Mouse (Mus musculus): ENCODE measurements around the gene Gm11027. TPM values are rescaled to one million over a fixed set of nuclear protein-coding genes. Genes with fewer than 3 reads are reported as not detected.

The Gm11027 gene
- polyA plus RNA-seq, 1 experiment: not detected

DNA sequence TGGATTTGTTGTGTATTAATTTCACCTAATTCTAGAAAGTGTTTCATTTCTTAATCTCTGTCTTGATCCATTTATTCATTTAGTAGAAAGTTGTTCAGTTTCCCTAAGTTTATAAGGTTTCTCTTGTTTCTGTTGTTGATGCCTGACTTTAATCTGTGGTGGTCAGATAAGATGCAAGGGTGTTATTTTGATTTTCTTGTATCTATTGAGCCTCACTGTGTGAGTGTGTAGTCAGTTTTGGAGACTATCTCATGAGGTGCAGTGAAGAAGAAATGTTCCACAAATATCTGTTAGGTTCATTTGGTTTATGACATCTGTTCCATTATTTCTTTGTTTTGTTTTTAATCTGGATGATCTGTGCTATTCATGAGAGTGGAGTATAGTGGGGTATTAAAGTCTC lies 27.0 kb downstream of the Gm11027 start:
- Histone ChIP-seq H3ac (ENCODE audit: control insufficient read depth, insufficient read length) (no peak overlapping the region), H3K27me3 (ENCODE audit: control insufficient read depth, insufficient read depth, insufficient read length) (no peaks in the 10 kb centered on the region), H3K36me3 (ENCODE audit: control insufficient read depth, insufficient read depth) (peaks cover 4% of the 10 kb centered on the region), H3K79me2 (ENCODE audit: control insufficient read depth, insufficient read depth) (peaks cover 64% of the 10 kb centered on the region), H3K4me2 (ENCODE audit: low read depth) (no peak overlapping the region), H3K4me3 (no peak overlapping the region)
- TF ChIP-seq USF1 (IDR thresholded peaks at IDR 0.05; ENCODE audit: low read depth) (no peak), MYOD1 (IDR thresholded peaks at IDR 0.05; ENCODE audit: control insufficient read depth in 1 of 3, insufficient read length in 2 of 3, low read depth in 2 of 3) (no peak), POLR2AphosphoS2 (IDR thresholded peaks at IDR 0.05; ENCODE audit: insufficient read length, low read depth) (no peak), POLR2A (IDR thresholded peaks at IDR 0.05; ENCODE audit: insufficient read length, low read depth) (no peak), E2F4 (IDR thresholded peaks at IDR 0.05; ENCODE audit: insufficient read depth) (no peak), MAX (IDR thresholded peaks at IDR 0.05; ENCODE audit: low read depth) (no peak), TCF3 (IDR thresholded peaks at IDR 0.05; ENCODE audit: insufficient read length, low read depth) (no peak), SRF (IDR thresholded peaks at IDR 0.05; ENCODE audit: control insufficient read depth, insufficient read length, low read depth) (no peak), CEBPB (IDR thresholded peaks at IDR 0.05; ENCODE audit: insufficient read depth, poor library complexity, severe bottlenecking) (no peak), TCF12 (IDR thresholded peaks at IDR 0.05; ENCODE audit: insufficient read depth, poor library complexity, severe bottlenecking) (no peak), REST (IDR thresholded peaks at IDR 0.05; ENCODE audit: insufficient read depth, insufficient read length) (no peak), MYOG (IDR thresholded peaks at IDR 0.05; ENCODE audit: control insufficient read depth in 1 of 3, insufficient read depth in 1 of 3, insufficient read length in 2 of 3, low read depth in 2 of 3) (no peak)

DNA sequence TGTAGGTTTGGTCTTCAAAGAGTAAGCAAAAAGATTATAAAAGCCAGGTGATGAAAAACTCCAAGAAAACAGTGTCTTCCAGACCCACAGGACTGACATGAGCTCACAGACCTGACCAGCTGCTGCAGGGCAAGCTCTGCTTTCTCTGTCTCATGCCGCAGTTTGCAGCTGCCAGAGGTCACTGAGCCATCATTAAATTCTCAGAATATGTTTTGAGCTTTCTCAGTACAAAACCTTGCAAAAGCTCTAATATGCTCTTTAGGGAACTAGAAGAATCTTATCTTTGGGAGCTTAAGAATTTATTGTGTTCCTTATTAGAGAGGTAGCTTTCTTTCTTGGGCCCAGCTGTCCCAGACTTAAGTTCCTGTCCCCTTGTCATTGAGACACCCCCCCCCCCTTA lies 30.9 kb downstream of the Gm11027 start:
- Histone ChIP-seq H3K79me2 (ENCODE audit: control insufficient read depth, insufficient read depth) (peaks cover 66% of the 10 kb centered on the region), H3K36me3 (ENCODE audit: control insufficient read depth, insufficient read depth) (no peaks in the 10 kb centered on the region), H3ac (ENCODE audit: control insufficient read depth, insufficient read length) (no peak overlapping the region), H3K27me3 (ENCODE audit: control insufficient read depth, insufficient read depth, insufficient read length) (no peaks in the 10 kb centered on the region), H3K4me3 (no peak overlapping the region), H3K4me2 (ENCODE audit: low read depth) (peak overlapping the region; percentile 64)
- TF ChIP-seq POLR2AphosphoS2 (IDR thresholded peaks at IDR 0.05; ENCODE audit: insufficient read length, low read depth): no peak
- TF ChIP-seq SRF (IDR thresholded peaks at IDR 0.05; ENCODE audit: control insufficient read depth, insufficient read length, low read depth): no peak
- peak; percentile 95 for TF ChIP-seq TCF12 (IDR thresholded peaks at IDR 0.05; ENCODE audit: insufficient read depth, poor library complexity, severe bottlenecking)
- TF ChIP-seq E2F4 (IDR thresholded peaks at IDR 0.05; ENCODE audit: insufficient read depth): no peak
- no peak for TF ChIP-seq CEBPB (IDR thresholded peaks at IDR 0.05; ENCODE audit: insufficient read depth, poor library complexity, severe bottlenecking)
- TF ChIP-seq USF1 (IDR thresholded peaks at IDR 0.05; ENCODE audit: low read depth): no peak
- TF ChIP-seq TCF3 (IDR thresholded peaks at IDR 0.05; ENCODE audit: insufficient read length, low read depth): peak; percentile 78
- TF ChIP-seq REST (IDR thresholded peaks at IDR 0.05; ENCODE audit: insufficient read depth, insufficient read length): no peak
- TF ChIP-seq MYOG (IDR thresholded peaks at IDR 0.05; ENCODE audit: control insufficient read depth in 1 of 3, insufficient read depth in 1 of 3, insufficient read length in 2 of 3, low read depth in 2 of 3): peak; percentile 68 to 98 (median 92)
- peak; percentile 90 to 92 (median 91) for TF ChIP-seq MYOD1 (IDR thresholded peaks at IDR 0.05; ENCODE audit: control insufficient read depth in 1 of 3, insufficient read length in 2 of 3, low read depth in 2 of 3)
- no peak for TF ChIP-seq POLR2A (IDR thresholded peaks at IDR 0.05; ENCODE audit: insufficient read length, low read depth)
- no peak for TF ChIP-seq MAX (IDR thresholded peaks at IDR 0.05; ENCODE audit: low read depth)

DNA sequence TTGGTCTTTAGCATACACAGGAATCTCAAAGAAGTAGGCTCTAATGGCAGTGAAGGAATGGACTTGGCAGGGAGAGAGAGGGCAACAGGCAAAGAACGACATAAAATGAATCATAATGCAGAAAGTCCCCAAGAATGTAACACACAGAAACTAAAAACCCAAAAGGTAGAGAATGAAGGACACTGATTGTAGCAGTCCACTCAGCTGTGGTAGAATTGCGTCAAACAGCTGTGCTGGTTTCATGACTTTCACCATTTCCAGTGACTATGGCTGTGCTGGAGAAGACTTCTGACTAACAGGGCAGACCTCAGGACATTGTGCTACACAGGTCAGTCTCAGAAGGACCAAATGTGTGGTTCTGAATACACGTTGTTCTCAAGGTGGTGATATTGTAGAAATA lies 32.7 kb downstream of the Gm11027 start:
- Histone ChIP-seq H3K4me3 (no peak overlapping the region), H3K36me3 (ENCODE audit: control insufficient read depth, insufficient read depth) (no peaks in the 10 kb centered on the region), H3K79me2 (ENCODE audit: control insufficient read depth, insufficient read depth) (peaks cover 61% of the 10 kb centered on the region), H3K27me3 (ENCODE audit: control insufficient read depth, insufficient read depth, insufficient read length) (no peaks in the 10 kb centered on the region), H3K4me2 (ENCODE audit: low read depth) (peak overlapping the region; percentile 12), H3ac (ENCODE audit: control insufficient read depth, insufficient read length) (no peak overlapping the region)
- TF ChIP-seq REST (IDR thresholded peaks at IDR 0.05; ENCODE audit: insufficient read depth, insufficient read length): no peak
- no peak for TF ChIP-seq MYOG (IDR thresholded peaks at IDR 0.05; ENCODE audit: control insufficient read depth in 1 of 3, insufficient read depth in 1 of 3, insufficient read length in 2 of 3, low read depth in 2 of 3)
- no peak for TF ChIP-seq POLR2A (IDR thresholded peaks at IDR 0.05; ENCODE audit: insufficient read length, low read depth)
- TF ChIP-seq POLR2AphosphoS2 (IDR thresholded peaks at IDR 0.05; ENCODE audit: insufficient read length, low read depth): no peak
- TF ChIP-seq MYOD1 (IDR thresholded peaks at IDR 0.05; ENCODE audit: control insufficient read depth in 1 of 3, insufficient read length in 2 of 3, low read depth in 2 of 3): peak in 1 of 3 experiments; percentile 20
- no peak for TF ChIP-seq TCF3 (IDR thresholded peaks at IDR 0.05; ENCODE audit: insufficient read length, low read depth)
- no peak for TF ChIP-seq TCF12 (IDR thresholded peaks at IDR 0.05; ENCODE audit: insufficient read depth, poor library complexity, severe bottlenecking)
- TF ChIP-seq SRF (IDR thresholded peaks at IDR 0.05; ENCODE audit: control insufficient read depth, insufficient read length, low read depth): no peak
- TF ChIP-seq CEBPB (IDR thresholded peaks at IDR 0.05; ENCODE audit: insufficient read depth, poor library complexity, severe bottlenecking): 0 out of 2 replicates have a peak, but pooled peaks have one; percentile 50
- TF ChIP-seq USF1 (IDR thresholded peaks at IDR 0.05; ENCODE audit: low read depth): no peak
- no peak for TF ChIP-seq MAX (IDR thresholded peaks at IDR 0.05; ENCODE audit: low read depth)
- no peak for TF ChIP-seq E2F4 (IDR thresholded peaks at IDR 0.05; ENCODE audit: insufficient read depth)

DNA sequence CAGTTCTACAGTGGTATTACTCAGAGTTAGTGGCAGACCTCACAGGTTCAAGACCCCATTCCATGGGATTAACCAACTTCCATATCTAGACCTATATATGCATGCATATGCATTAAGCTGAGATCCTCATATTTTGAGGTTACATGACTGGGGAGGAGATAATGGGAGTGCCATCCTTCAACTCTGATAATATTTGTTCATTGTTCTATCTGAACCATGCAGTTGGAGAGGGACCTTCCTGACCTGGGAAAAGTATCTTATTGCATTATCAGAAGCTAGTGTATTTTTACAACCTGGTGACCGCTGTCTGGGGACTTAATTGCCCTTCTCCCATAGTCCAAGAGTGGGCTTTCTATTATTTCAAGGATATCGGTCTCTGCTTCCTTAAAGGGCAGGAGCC lies 33.4 kb downstream of the Gm11027 start:
- Histone ChIP-seq H3K36me3 (ENCODE audit: control insufficient read depth, insufficient read depth) (no peaks in the 10 kb centered on the region), H3K4me2 (ENCODE audit: low read depth) (no peak overlapping the region), H3K4me3 (no peak overlapping the region), H3ac (ENCODE audit: control insufficient read depth, insufficient read length) (no peak overlapping the region), H3K79me2 (ENCODE audit: control insufficient read depth, insufficient read depth) (peaks cover 66% of the 10 kb centered on the region), H3K27me3 (ENCODE audit: control insufficient read depth, insufficient read depth, insufficient read length) (no peaks in the 10 kb centered on the region)
- no peak for TF ChIP-seq MYOD1 (IDR thresholded peaks at IDR 0.05; ENCODE audit: control insufficient read depth in 1 of 3, insufficient read length in 2 of 3, low read depth in 2 of 3)
- TF ChIP-seq TCF12 (IDR thresholded peaks at IDR 0.05; ENCODE audit: insufficient read depth, poor library complexity, severe bottlenecking): no peak
- no peak for TF ChIP-seq POLR2A (IDR thresholded peaks at IDR 0.05; ENCODE audit: insufficient read length, low read depth)
- no peak for TF ChIP-seq SRF (IDR thresholded peaks at IDR 0.05; ENCODE audit: control insufficient read depth, insufficient read length, low read depth)
- TF ChIP-seq MYOG (IDR thresholded peaks at IDR 0.05; ENCODE audit: control insufficient read depth in 1 of 3, insufficient read depth in 1 of 3, insufficient read length in 2 of 3, low read depth in 2 of 3): no peak
- no peak for TF ChIP-seq REST (IDR thresholded peaks at IDR 0.05; ENCODE audit: insufficient read depth, insufficient read length)

All from myocyte (in vitro differentiated cells).